Mouse (Mus musculus) heart, embryonic 13.5 days (tissue): ENCODE measurements around the gene Gan. TPM values are rescaled to one million over a fixed set of nuclear protein-coding genes. Genes with fewer than 3 reads are reported as not detected.

Experiments used
- ATAC-seq: fragments of 200-750 bp; cut with Nextera tagmentation; 2 replicates; pipeline ENCODE4 v1.8.0; 2017; ENCODE audit warnings: moderate TSS enrichment; ENCODE audit not compliant: insufficient number of reproducible peaks, low FRiP score, low TSS enrichment; ENCODE audit errors: extremely low read depth
- H3K27ac ChIP-seq: fragments of 300-500 bp; sonication (generic); replicated peaks from 2 replicates; pipeline ENCODE4 v1.5.1; 2015; ENCODE audit warnings: moderate library complexity, mild to moderate bottlenecking, inconsistent platforms
- H3K27me3 ChIP-seq: fragments of 300-500 bp; sonication (generic); replicated peaks from 2 replicates; pipeline ENCODE4 v1.6.1; 2015; ENCODE audit warnings: mild to moderate bottlenecking, inconsistent platforms
- H3K36me3 ChIP-seq: fragments of 300-500 bp; sonication (generic); 2 replicates; pipeline ENCODE4 v1.6.1; 2015; ENCODE audit warnings: mild to moderate bottlenecking, inconsistent platforms
- H3K4me1 ChIP-seq: fragments of 300-500 bp; sonication (generic); 2 replicates; pipeline ENCODE4 v1.6.1; 2015; ENCODE audit warnings: inconsistent platforms
- H3K4me2 ChIP-seq: fragments of 300-500 bp; sonication (generic); 2 replicates; pipeline ENCODE4 v1.6.1; 2015; ENCODE audit warnings: inconsistent platforms, mild to moderate bottlenecking, moderate library complexity
- H3K4me3 ChIP-seq: fragments of 300-500 bp; sonication (generic); 2 replicates; pipeline ENCODE4 v1.5.1; 2015; ENCODE audit warnings: moderate library complexity, mild to moderate bottlenecking, inconsistent platforms
- H3K9ac ChIP-seq: fragments of 300-500 bp; sonication (generic); 2 replicates; pipeline ENCODE4 v1.6.1; 2015; ENCODE audit warnings: inconsistent platforms, mild to moderate bottlenecking, moderate library complexity
- H3K9me3 ChIP-seq: fragments of 300-500 bp; sonication (generic); 2 replicates; pipeline ENCODE4 v1.6.1; 2016; ENCODE audit warnings: inconsistent platforms
- WGBS: fragments of 180-500 bp; shearing (Covaris S2); methylation state at CpG from one replicate; pipeline ENCODE4 v1.1.7; 2015; ENCODE audit warnings: mixed read lengths; 5-methylcytosine and 5-hydroxymethylcytosine counted together
- polyA plus RNA-seq: library from polyadenylated mRNA; unstranded; fragments of >200 nt; fragmentation: Nextera tagmentation; extraction: Ambion mirVana; gene quantifications from 2 replicates; pipeline ENCODE4 v1.2.1, GENCODE M21; 2015

Gene Gan
- polyA plus RNA-seq, 1 experiment from 2014 or later = 0.94 TPM

DNA sequence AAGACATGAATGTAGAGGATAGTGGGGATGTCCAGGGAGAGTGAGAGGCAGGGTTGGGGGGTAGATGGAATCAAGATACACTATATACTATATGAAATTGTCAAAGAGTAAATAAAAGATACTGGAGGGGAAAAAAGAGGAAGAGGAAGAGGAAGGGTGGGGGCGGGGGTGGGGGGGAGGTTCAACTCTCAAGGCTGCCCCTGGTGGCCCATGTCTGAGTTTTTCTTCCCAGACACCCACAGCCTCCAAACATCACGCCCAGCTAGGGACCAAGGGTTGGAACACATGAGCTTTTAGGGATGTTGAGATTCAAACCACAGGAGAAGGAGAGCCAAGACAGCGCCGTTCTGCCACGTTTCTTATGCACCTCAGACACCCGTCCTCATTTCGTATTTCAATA, 75.3 kb downstream of the Gan start:
- Histone ChIP-seq H3K9me3 (0 out of 2 replicates have a peak, but pooled peaks cover 2% of the 10 kb centered on the region), H3K4me2 (no peak overlapping the region), H3K9ac (no peak overlapping the region), H3K27ac (no peak overlapping the region), H3K27me3 (no peaks in the 10 kb centered on the region), H3K36me3 (no peaks in the 10 kb centered on the region), H3K4me1 (no peaks in the 10 kb centered on the region), H3K4me3 (no peak overlapping the region)
- WGBS = 77% methylated on average over 7 of the region's 7 CpGs
- ATAC-seq = no peak

DNA sequence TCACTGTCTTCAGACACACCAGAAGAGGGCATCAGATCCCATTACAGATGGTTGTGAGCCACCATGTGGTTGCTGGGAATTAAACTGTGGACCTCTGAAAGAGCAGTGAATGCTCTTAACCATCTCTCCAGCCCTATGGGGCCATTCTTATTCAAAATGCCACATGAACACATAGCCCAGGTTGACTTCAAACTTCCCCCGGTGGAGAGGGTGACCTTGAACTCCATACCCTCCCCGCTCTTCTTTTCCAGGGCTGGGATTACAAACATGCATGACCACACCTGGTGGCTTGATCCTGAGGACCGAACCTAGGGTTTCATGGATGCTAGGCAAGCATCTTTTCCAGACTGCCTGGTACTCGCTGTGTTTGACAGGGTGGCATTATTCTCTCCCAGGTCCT, 78.6 kb downstream of the Gan start:
- H3K9ac ChIP-seq = no peak overlapping the region
- no peaks in the 10 kb centered on the region for H3K9me3 ChIP-seq
- H3K36me3 ChIP-seq = no peaks in the 10 kb centered on the region
- ATAC-seq = no peak
- no peaks in the 10 kb centered on the region for H3K4me1 ChIP-seq
- no peak overlapping the region for H3K27ac ChIP-seq
- WGBS = 80% methylated on average over 4 of the region's 4 CpGs
- no peak overlapping the region for H3K4me3 ChIP-seq
- H3K4me2 ChIP-seq = no peak overlapping the region
- no peaks in the 10 kb centered on the region for H3K27me3 ChIP-seq

DNA sequence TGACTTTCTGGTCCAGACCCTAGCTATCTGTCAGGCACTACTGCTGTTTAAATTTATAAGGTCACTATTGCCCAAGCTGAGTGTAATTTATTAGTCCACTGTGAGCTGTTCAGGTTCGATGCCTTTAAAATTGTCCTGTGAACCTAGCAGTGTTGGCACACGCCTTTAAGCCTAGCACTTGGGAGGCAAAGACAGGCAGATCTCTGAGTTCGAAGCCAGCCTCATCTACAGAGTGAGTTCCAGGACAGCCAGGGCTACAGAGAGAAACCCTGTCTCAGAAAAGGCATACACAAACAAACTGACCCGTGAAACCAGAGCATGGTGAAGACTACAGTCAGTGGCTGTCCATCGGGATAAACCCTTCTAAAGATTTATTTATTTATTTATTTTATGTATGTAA, 82.4 kb downstream of the Gan start:
- no peak for ATAC-seq
- Histone ChIP-seq H3K9ac (no peak overlapping the region), H3K4me3 (no peak overlapping the region), H3K4me2 (no peak overlapping the region), H3K27ac (no peak overlapping the region), H3K36me3 (no peaks in the 10 kb centered on the region), H3K4me1 (no peaks in the 10 kb centered on the region), H3K27me3 (no peaks in the 10 kb centered on the region), H3K9me3 (no peaks in the 10 kb centered on the region)
- 82% methylated on average over 5 of the region's 5 CpGs for WGBS

DNA sequence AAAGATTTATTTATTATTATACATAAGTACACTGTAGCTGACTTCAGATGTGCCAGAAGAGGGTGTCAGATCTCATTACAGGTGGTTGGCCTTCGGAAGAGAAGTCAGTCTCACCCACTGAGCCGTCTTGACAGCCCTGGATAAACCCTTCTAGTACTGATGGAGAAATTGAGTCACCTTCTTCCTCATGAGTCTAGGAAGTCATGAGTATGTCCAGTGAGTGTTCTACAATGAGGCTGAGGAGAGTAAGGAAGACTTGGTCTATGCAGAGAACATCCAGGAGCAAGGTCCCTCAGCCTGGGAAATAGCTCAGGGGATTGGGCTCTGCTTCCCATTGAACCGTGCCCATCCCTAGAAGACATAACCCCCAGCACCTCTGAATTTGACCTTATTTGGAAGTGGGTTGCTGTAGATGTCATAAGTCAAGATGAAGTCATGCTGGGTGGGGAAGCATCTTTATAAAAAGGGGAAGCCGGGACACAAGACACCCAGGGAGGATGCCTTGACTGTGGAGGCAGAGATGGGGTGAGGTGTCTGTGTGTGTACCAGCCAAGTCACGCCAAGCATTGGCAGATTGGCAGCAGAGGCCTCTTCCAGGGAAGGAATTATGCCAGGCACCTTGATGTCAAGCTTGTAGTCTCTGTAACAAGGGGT, 83.0 kb downstream of the Gan start:
- no peak overlapping the region for H3K4me2 ChIP-seq
- no peaks in the 10 kb centered on the region for H3K27me3 ChIP-seq
- H3K4me1 ChIP-seq = no peaks in the 10 kb centered on the region
- no peaks in the 10 kb centered on the region for H3K36me3 ChIP-seq
- H3K27ac ChIP-seq = no peak overlapping the region
- no peak for ATAC-seq
- no peak overlapping the region for H3K4me3 ChIP-seq
- H3K9ac ChIP-seq = no peak overlapping the region
- WGBS = 72% methylated on average over 5 of the region's 5 CpGs
- no peaks in the 10 kb centered on the region for H3K9me3 ChIP-seq

DNA sequence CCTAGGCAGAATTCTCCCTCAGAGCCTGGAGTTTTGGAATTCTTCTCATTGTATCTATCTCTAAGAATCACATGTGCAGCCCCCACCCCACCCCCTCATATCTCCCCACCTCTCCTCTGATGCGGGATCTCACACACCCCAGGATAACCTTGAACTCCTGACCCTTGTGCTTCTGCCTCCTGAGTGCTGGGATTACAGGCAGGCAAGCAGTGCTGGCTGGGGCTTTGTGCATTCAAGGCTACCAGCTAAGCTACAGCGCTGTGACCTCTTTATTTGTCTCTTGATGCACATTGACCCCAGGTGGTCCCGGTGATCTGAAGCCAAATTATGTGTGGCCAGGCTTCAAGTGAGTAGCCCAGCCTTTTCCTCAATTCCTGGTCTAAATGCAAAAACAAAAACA, 83.9 kb downstream of the Gan start:
- no peak overlapping the region for H3K4me2 ChIP-seq
- no peak overlapping the region for H3K4me3 ChIP-seq
- no peaks in the 10 kb centered on the region for H3K27me3 ChIP-seq
- H3K4me1 ChIP-seq = no peaks in the 10 kb centered on the region
- H3K9ac ChIP-seq = no peak overlapping the region
- H3K9me3 ChIP-seq = no peaks in the 10 kb centered on the region
- H3K27ac ChIP-seq = no peak overlapping the region
- 50% methylated on average over 3 of the region's 3 CpGs for WGBS
- ATAC-seq = no peak
- no peaks in the 10 kb centered on the region for H3K36me3 ChIP-seq

DNA sequence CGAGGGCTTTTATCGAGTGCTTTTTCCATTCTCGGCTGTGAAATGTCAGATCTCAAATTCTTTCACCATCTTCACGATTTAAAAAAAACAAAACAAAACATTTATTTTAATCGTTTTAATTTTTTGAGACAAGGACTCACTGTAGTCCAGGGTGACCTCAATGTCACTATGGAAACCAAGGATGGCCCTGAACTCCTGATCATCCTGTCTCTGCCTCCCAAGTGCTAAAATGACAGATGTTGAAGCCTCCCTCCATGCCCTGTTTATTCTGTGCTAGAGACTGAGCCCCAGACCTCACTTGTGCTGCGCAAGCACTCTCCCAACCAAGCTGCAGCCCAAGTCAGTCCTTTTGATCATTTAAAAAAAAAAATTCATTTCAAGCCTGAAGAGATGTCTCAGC, 84.4 kb downstream of the Gan start:
- Histone ChIP-seq H3K4me3 (no peak overlapping the region), H3K4me1 (no peaks in the 10 kb centered on the region), H3K9me3 (no peaks in the 10 kb centered on the region), H3K4me2 (no peak overlapping the region), H3K27me3 (no peaks in the 10 kb centered on the region; the same call in 1 of the 2 replicates), H3K27ac (no peak overlapping the region), H3K36me3 (no peaks in the 10 kb centered on the region), H3K9ac (no peak overlapping the region)
- no peak for ATAC-seq
- WGBS = 73% methylated on average over 6 of the region's 6 CpGs

DNA sequence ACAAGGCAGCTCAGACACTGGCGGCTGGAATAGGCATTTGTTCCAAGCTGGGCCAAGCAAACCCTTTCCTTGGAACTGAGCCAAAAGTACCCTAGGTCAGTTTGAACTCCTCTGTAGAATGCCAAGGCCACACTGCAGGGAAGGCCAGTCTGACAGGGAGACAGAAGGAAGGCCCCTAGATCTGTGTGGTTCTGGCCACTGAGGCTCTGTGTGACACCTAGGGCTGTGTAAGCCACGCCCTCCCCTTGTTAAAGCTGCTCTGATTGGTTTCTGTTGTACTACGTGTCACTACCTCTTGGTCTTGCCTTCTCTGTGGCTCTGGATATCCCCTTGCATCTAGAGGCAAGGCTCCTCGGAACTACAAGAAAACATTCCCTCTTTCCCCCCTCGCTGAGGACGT, 86.7 kb downstream of the Gan start:
- ATAC-seq = no peak

DNA sequence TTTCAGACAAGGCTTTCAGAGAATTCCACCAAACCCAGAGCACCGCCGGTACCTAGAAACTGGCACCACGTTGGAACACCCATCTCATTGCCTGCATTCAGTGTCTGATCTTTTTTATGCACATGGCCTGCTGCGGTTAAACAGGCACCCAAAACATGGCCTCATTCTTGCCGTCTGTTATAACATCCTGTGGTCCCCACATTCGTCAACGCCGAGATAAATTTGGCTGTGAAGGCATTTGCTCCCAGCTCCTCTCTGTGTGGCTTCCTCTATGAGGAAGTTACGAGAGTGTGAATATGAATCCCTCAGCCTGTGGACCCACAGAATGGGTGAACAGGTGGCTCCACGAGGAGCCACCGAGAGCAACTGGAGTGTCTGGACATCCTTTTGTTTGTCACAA, 90.4 kb downstream of the Gan start:
- no peak overlapping the region for H3K4me3 ChIP-seq
- H3K27me3 ChIP-seq = no peaks in the 10 kb centered on the region; the same call in 1 of the 2 replicates
- WGBS = 65% methylated on average over 11 of the region's 11 CpGs
- no peaks in the 10 kb centered on the region for H3K36me3 ChIP-seq
- ATAC-seq = no peak
- H3K4me1 ChIP-seq = no peaks in the 10 kb centered on the region
- H3K9me3 ChIP-seq = no peaks in the 10 kb centered on the region
- no peak overlapping the region for H3K4me2 ChIP-seq
- no peak overlapping the region for H3K27ac ChIP-seq
- no peak overlapping the region for H3K9ac ChIP-seq

More for the DNA sequence above, 86.7 kb downstream of the Gan start:
- 35% methylated on average over 6 of the region's 6 CpGs for WGBS
- Histone ChIP-seq H3K27ac (no peak overlapping the region), H3K36me3 (no peaks in the 10 kb centered on the region), H3K9me3 (no peaks in the 10 kb centered on the region), H3K4me3 (no peak overlapping the region), H3K27me3 (no peaks in the 10 kb centered on the region; the same call in 1 of the 2 replicates), H3K9ac (no peak overlapping the region), H3K4me1 (no peaks in the 10 kb centered on the region), H3K4me2 (no peak overlapping the region)

DNA sequence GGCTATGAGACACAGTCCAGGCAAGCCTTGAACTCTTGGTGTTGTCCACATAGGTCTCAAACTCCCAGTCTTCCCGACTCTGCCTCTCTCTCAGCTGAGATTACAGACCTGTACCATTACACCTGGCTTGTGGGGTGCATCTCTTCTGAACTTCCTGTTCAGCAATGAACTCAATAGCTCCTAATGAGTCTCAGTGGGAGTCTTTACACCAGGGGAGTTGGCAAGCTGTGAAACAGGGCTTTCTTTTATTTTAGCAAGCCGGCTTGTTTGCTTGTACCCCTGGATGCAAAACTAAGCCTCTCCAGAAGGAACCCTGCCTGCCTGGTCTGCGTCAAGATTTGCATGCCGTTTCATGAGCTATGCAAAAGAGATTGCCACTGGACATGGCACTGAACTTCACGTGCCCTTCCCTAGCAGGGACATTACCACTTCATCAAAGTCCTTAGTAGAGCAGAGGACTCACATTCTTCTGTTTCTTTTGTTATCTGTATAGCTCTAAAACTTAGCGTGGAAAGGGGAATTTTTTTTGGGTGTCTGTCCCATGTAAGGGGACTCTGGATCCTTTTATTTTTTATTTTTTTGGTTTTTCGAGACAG, 93.2 kb downstream of the Gan start:
- Histone ChIP-seq H3K9me3 (no peaks in the 10 kb centered on the region), H3K27me3 (no peaks in the 10 kb centered on the region; the same call in 1 of the 2 replicates), H3K36me3 (no peaks in the 10 kb centered on the region), H3K4me2 (no peak overlapping the region), H3K27ac (no peak overlapping the region), H3K4me1 (no peaks in the 10 kb centered on the region), H3K9ac (no peak overlapping the region), H3K4me3 (no peak overlapping the region)
- no peak for ATAC-seq
- WGBS = 48% methylated on average over 7 of the region's 7 CpGs

DNA sequence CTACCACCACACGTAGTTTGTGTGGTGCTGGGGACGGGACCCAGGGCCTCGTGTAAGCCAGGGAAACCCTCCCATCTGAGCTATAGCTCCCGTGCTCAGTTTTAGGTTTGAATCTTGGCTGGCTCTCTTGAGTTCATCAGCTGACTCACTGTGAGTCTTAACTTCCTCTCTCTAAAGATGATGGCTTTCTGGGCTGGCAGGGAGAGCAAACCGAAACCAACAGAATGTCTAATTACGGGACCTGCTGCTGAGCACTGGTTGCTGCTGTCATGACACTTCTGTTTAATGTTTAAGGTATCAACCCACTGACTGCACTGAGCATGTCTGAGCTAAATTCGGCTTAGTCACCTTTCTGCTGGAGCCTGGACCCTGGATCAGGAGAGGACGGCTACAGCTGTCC, 94.7 kb downstream of the Gan start:
- WGBS = 87% methylated on average over 8 of the region's 8 CpGs
- Histone ChIP-seq H3K4me3 (no peak overlapping the region), H3K36me3 (no peaks in the 10 kb centered on the region), H3K27me3 (no peaks in the 10 kb centered on the region), H3K4me2 (no peak overlapping the region), H3K4me1 (no peaks in the 10 kb centered on the region), H3K9ac (no peak overlapping the region), H3K9me3 (no peaks in the 10 kb centered on the region), H3K27ac (no peak overlapping the region)
- no peak for ATAC-seq

DNA sequence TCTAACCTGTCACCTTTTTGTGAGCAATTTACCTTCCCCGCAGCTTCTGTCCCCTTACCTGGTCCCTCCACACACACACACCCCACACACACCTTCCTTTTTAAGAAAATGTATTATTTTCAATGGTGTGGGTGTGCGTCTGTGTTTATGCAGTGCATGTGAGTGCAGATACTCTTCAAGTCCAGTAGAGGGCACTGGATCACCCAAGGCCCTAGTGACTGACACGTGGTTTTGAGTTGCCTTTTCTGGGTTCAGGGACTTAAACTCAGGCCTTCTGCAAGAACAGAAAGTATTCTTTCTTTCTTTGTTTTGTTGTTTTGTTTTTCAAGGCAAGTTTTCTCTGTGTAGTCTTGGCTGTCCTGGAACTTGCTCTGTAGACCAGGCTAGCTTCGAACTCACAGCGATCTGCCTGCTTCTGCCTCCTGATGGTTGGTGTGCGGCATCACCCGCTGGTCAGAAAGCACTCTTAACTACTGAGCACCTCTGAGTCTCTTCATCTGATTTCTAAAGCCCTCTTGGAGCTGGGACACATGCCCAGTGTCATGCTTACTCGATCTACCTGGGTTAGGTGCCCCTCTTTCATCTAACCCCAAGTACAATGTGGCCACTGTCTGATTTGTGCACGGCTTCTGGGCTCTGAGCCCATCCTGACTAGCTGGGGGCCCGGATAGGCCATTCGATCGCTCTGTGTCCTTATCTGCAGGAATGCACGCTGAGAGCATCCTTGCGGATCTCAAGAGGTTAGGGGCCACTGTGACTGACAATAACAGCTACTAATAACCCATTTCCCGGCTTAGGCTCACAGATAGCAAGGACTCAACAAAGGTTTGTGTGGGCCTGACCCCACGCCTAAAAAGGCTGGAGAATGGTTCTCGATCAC, 95.7 kb downstream of the Gan start:
- Histone ChIP-seq H3K4me1 (peaks cover 7% of the 10 kb centered on the region), H3K4me2 (no peak overlapping the region), H3K4me3 (no peak overlapping the region), H3K27me3 (no peaks in the 10 kb centered on the region), H3K27ac (no peak overlapping the region), H3K9ac (no peak overlapping the region), H3K36me3 (no peaks in the 10 kb centered on the region), H3K9me3 (no peaks in the 10 kb centered on the region)
- 58% methylated on average over 17 of the region's 17 CpGs for WGBS
- ATAC-seq = no peak
